Mouse (Mus musculus): ENCODE data around the gene Fam166b.

The Fam166b gene

GRCm38 (mm10) chr4:43428180-43428861, 613 bp downstream of the Fam166b start:
- DNase-seq, result no peak

GRCm38 (mm10) chr4:43427501-43428179, 1.3 kb downstream of the Fam166b start:
- DNase-seq, result no peak

- no peak for DNase-seq
These were observed 2.4 kb downstream of the Fam166b start for GRCm38 (mm10) chr4:43426487-43426886.

GRCm38 (mm10) chr4:43425648-43426380, 3.1 kb downstream of the Fam166b start:
- no peak for DNase-seq

GRCm38 (mm10) chr4:43425197-43425596, 3.7 kb downstream of the Fam166b start:
- DNase-seq, result no peak

GRCm38 (mm10) chr4:43424072-43424471, 4.9 kb downstream of the Fam166b start:
- no peak for DNase-seq

GRCm38 (mm10) chr4:43423267-43423934, 5.5 kb downstream of the Fam166b start:
- DNase-seq, result no peak

- no peak for DNase-seq
These were observed 7.2 kb downstream of the Fam166b start for GRCm38 (mm10) chr4:43421632-43422240.

- DNase-seq, result peak; percentile 96
These were observed 8.6 kb downstream of the Fam166b start for GRCm38 (mm10) chr4:43420305-43420704.

GRCm38 (mm10) chr4:43419801-43420281, 9.1 kb downstream of the Fam166b start:
- DNase-seq, result peak; percentile 48

- DNase-seq, result no peak
These were observed 9.8 kb downstream of the Fam166b start for GRCm38 (mm10) chr4:43418973-43419656.

- DNase-seq, result no peak
These were observed 10.5 kb downstream of the Fam166b start for GRCm38 (mm10) chr4:43418450-43418849.

- DNase-seq, result no peak
These were observed 11.5 kb downstream of the Fam166b start for GRCm38 (mm10) chr4:43417269-43418062.

- no peak for DNase-seq
These were observed 12.9 kb downstream of the Fam166b start for GRCm38 (mm10) chr4:43416071-43416490.

GRCm38 (mm10) chr4:43415221-43416070, 13.5 kb downstream of the Fam166b start:
- DNase-seq, result no peak

- DNase-seq, result no peak
These were observed 14.2 kb downstream of the Fam166b start for GRCm38 (mm10) chr4:43414761-43415160.

- DNase-seq, result no peak
These were observed 21.6 kb downstream of the Fam166b start for GRCm38 (mm10) chr4:43407071-43407920.

GRCm38 (mm10) chr4:43406162-43406971, 22.6 kb downstream of the Fam166b start:
- peak; percentile 93 for DNase-seq
